Mouse (Mus musculus) neural tube, embryonic 14.5 days (tissue): ENCODE measurements around the gene Pum3. TPM values are rescaled to one million over a fixed set of nuclear protein-coding genes. Genes with fewer than 3 reads are reported as not detected.

Source experiments
- ATAC-seq: fragments of 200-750 bp; cut with Nextera tagmentation; 2 replicates; pipeline ENCODE4 v1.8.0; 2017; ENCODE audit warnings: low read depth, mild to moderate bottlenecking, moderate TSS enrichment, moderate library complexity
- H3K27ac ChIP-seq: fragments of 300-500 bp; sonication (generic); 2 replicates; pipeline ENCODE4 v1.5.1; 2014; ENCODE audit warnings: low read depth, mild to moderate bottlenecking, control low read depth, low read length, moderate library complexity, mixed read lengths
- H3K27me3 ChIP-seq: fragments of 300-500 bp; sonication (generic); 2 replicates; pipeline ENCODE4 v1.6.1; 2014; ENCODE audit warnings: low read length; ENCODE audit not compliant: control insufficient read depth, insufficient read depth
- H3K36me3 ChIP-seq: fragments of 300-500 bp; sonication (generic); 2 replicates; pipeline ENCODE4 v1.6.1; 2014; ENCODE audit warnings: low read length, mixed read lengths; ENCODE audit not compliant: control insufficient read depth, insufficient read depth
- H3K4me1 ChIP-seq: fragments of 300-500 bp; sonication (generic); 2 replicates; pipeline ENCODE4 v1.6.1; 2014; ENCODE audit warnings: low read length; ENCODE audit not compliant: control insufficient read depth, insufficient read depth
- H3K4me2 ChIP-seq: fragments of 300-500 bp; sonication (generic); 2 replicates; pipeline ENCODE4 v1.6.1; 2014; ENCODE audit warnings: mild to moderate bottlenecking, low read depth, low read length, control low read depth
- H3K4me3 ChIP-seq: fragments of 300-500 bp; sonication (generic); 2 replicates; pipeline ENCODE4 v1.5.1; 2014; ENCODE audit warnings: low read depth, low read length, control low read depth, mixed read lengths
- H3K9ac ChIP-seq: fragments of 300-500 bp; sonication (generic); replicated peaks from 2 replicates; pipeline ENCODE4 v1.6.1; 2014; ENCODE audit warnings: low read depth, mild to moderate bottlenecking, control low read depth, low read length, mixed read lengths
- H3K9me3 ChIP-seq: fragments of 300-500 bp; sonication (generic); 2 replicates; pipeline ENCODE4 v1.6.1; 2016; ENCODE audit warnings: low read length; ENCODE audit not compliant: control insufficient read depth
- WGBS: fragments of 180-500 bp; shearing (Covaris S2); extraction: QIAGEN DNeasy Blood & Tissue Kit; methylation state at CpG from one replicate; pipeline ENCODE4 v1.1.7; 2014; 5-methylcytosine and 5-hydroxymethylcytosine counted together
- polyA plus RNA-seq: library from polyadenylated mRNA; unstranded; fragments of >200 nt; fragmentation: Nextera tagmentation; extraction: Ambion mirVana; gene quantifications from 2 replicates; pipeline ENCODE4 v1.2.1, GENCODE M21; 2014

The Pum3 gene
- polyA plus RNA-seq, 1 experiment from 2014 or later = 51.2 TPM

GRCm38 (mm10) chr19:27427865-27428264, 1.8 kb downstream of the Pum3 start:
- no peak overlapping the region for H3K4me2 ChIP-seq
- H3K27ac ChIP-seq = no peak overlapping the region
- H3K4me1 ChIP-seq = peaks cover 9% of the 10 kb centered on the region
- 90% methylated on average over 2 of the region's 2 CpGs for WGBS
- no peak overlapping the region for H3K4me3 ChIP-seq
- peaks cover 13% of the 10 kb centered on the region for H3K36me3 ChIP-seq
- ATAC-seq = no peak
- H3K9me3 ChIP-seq = no peaks in the 10 kb centered on the region
- H3K27me3 ChIP-seq = no peaks in the 10 kb centered on the region
- H3K9ac ChIP-seq = no peak overlapping the region

- no peak for ATAC-seq
- no peaks in the 10 kb centered on the region for H3K27me3 ChIP-seq
- WGBS = 82% methylated on average over 1 of the region's 1 CpGs
- H3K9me3 ChIP-seq = no peaks in the 10 kb centered on the region
- H3K36me3 ChIP-seq = peaks cover 18% of the 10 kb centered on the region
- H3K4me2 ChIP-seq = no peak overlapping the region
- H3K9ac ChIP-seq = no peak overlapping the region
- no peak overlapping the region for H3K4me3 ChIP-seq
- H3K4me1 ChIP-seq = peaks cover 9% of the 10 kb centered on the region
- H3K27ac ChIP-seq = no peak overlapping the region
Measured at GRCm38 (mm10) chr19:27426451-27426850, 3.2 kb downstream of the Pum3 start.

- no peak overlapping the region for H3K27ac ChIP-seq
- peaks cover 7% of the 10 kb centered on the region for H3K4me1 ChIP-seq
Measured at GRCm38 (mm10) chr19:27425656-27426055, 4.0 kb downstream of the Pum3 start.

GRCm38 (mm10) chr19:27417375-27417774, 12.2 kb downstream of the Pum3 start:
- Histone ChIP-seq H3K27ac (no peak overlapping the region), H3K9me3 (no peaks in the 10 kb centered on the region), H3K36me3 (peaks cover 31% of the 10 kb centered on the region), H3K9ac (no peak overlapping the region), H3K4me1 (no peaks in the 10 kb centered on the region), H3K4me3 (no peak overlapping the region), H3K4me2 (no peak overlapping the region), H3K27me3 (no peaks in the 10 kb centered on the region)
- ATAC-seq = no peak
- WGBS = 98% methylated on average over 4 of the region's 4 CpGs

More at GRCm38 (mm10) chr19:27425656-27426055, 4.0 kb downstream of the Pum3 start:
- ATAC-seq = no peak
- Histone ChIP-seq H3K9me3 (no peaks in the 10 kb centered on the region), H3K4me2 (no peak overlapping the region), H3K36me3 (peaks cover 22% of the 10 kb centered on the region), H3K4me3 (no peak overlapping the region), H3K9ac (no peak overlapping the region), H3K27me3 (no peaks in the 10 kb centered on the region)
- WGBS = 77% methylated on average over 7 of the region's 7 CpGs

GRCm38 (mm10) chr19:27416569-27416968, 13.1 kb downstream of the Pum3 start:
- H3K9ac ChIP-seq = no peak overlapping the region
- ATAC-seq = no peak
- no peaks in the 10 kb centered on the region for H3K4me1 ChIP-seq
- H3K4me3 ChIP-seq = no peak overlapping the region
- no peaks in the 10 kb centered on the region for H3K9me3 ChIP-seq
- H3K4me2 ChIP-seq = no peak overlapping the region
- no peaks in the 10 kb centered on the region for H3K27me3 ChIP-seq
- peaks cover 36% of the 10 kb centered on the region for H3K36me3 ChIP-seq
- WGBS = 63% methylated on average over 11 of the region's 11 CpGs
- H3K27ac ChIP-seq = no peak overlapping the region

GRCm38 (mm10) chr19:27411340-27411739, 18.3 kb downstream of the Pum3 start:
- Histone ChIP-seq H3K4me1 (no peaks in the 10 kb centered on the region), H3K9me3 (no peaks in the 10 kb centered on the region), H3K4me3 (no peak overlapping the region), H3K9ac (no peak overlapping the region), H3K4me2 (no peak overlapping the region), H3K36me3 (peaks cover 26% of the 10 kb centered on the region), H3K27ac (no peak overlapping the region), H3K27me3 (no peaks in the 10 kb centered on the region)
- ATAC-seq = no peak
- 92% methylated on average over 4 of the region's 4 CpGs for WGBS

GRCm38 (mm10) chr19:27410751-27411150, 18.9 kb downstream of the Pum3 start:
- Histone ChIP-seq H3K4me1 (no peaks in the 10 kb centered on the region), H3K4me2 (no peak overlapping the region), H3K27ac (no peak overlapping the region), H3K9me3 (no peaks in the 10 kb centered on the region), H3K27me3 (no peaks in the 10 kb centered on the region), H3K9ac (no peak overlapping the region), H3K36me3 (peaks cover 21% of the 10 kb centered on the region), H3K4me3 (no peak overlapping the region)
- 89% methylated on average over 4 of the region's 4 CpGs for whole genome bisulfite sequencing
- no peak for ATAC-seq

GRCm38 (mm10) chr19:27409782-27410181, 19.8 kb downstream of the Pum3 start:
- Histone ChIP-seq H3K9ac (no peak overlapping the region), H3K4me2 (no peak overlapping the region), H3K36me3 (0 out of 2 replicates have a peak, but pooled peaks cover 16% of the 10 kb centered on the region), H3K4me3 (no peak overlapping the region), H3K4me1 (no peaks in the 10 kb centered on the region), H3K27me3 (no peaks in the 10 kb centered on the region), H3K27ac (no peak overlapping the region), H3K9me3 (no peaks in the 10 kb centered on the region)
- no peak for ATAC-seq

GRCm38 (mm10) chr19:27409196-27409595, 20.4 kb downstream of the Pum3 start:
- Histone ChIP-seq H3K4me3 (no peak overlapping the region), H3K4me2 (no peak overlapping the region), H3K27me3 (no peaks in the 10 kb centered on the region), H3K4me1 (no peaks in the 10 kb centered on the region), H3K36me3 (0 out of 2 replicates have a peak, but pooled peaks cover 16% of the 10 kb centered on the region), H3K27ac (no peak overlapping the region), H3K9ac (no peak overlapping the region), H3K9me3 (no peaks in the 10 kb centered on the region)
- 98% methylated on average over 4 of the region's 4 CpGs for WGBS
- ATAC-seq = no peak
